Mouse (Mus musculus): ENCODE data around the gene Gm17428. TPM values are rescaled to one million over a fixed set of nuclear protein-coding genes. Genes with fewer than 3 reads are reported as not detected.

Gene Gm17428
- total RNA-seq, 2 experiments from 2014 or later, result not detected

DNA sequence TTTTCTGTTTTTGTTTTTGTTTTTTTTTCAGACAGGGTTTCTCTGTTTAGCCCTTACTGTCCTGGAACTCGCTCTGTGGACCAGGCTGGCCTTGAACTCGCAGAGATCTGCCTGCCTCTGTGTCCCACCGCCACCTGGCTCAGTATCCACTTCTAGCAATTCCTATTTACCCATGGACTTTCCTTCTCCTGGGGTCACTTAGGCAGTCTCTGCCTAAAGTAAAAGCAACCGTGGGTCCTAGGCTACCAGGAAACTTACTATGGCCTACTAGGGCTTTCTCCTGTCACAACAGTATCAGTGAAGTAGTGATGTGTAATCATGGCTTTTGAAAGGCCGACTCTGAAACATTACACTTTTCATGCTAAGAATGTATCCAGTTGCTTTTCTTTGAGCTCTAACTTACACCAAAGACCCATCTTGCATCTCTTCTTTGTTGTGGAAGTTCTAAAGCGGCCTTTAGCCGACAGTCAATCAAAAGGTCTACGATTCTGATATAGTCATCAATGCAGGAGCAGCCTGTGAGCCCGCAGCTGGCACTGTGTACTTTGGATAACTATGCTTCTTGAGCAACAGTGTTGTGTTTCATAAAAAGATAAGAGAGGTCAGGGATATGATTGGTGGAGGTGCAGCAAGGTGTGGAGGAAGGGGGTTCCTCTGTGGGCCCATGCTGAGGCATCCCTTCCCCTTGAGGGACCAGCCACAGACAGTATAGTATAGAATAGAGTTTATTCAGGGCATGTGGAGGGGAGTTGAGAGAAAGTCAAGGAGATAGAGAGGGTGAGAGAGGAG lies 30.6 kb downstream of the Gm17428 start:
- no peak for ATAC-seq (replicated peaks; ENCODE audit: poor library complexity)

DNA sequence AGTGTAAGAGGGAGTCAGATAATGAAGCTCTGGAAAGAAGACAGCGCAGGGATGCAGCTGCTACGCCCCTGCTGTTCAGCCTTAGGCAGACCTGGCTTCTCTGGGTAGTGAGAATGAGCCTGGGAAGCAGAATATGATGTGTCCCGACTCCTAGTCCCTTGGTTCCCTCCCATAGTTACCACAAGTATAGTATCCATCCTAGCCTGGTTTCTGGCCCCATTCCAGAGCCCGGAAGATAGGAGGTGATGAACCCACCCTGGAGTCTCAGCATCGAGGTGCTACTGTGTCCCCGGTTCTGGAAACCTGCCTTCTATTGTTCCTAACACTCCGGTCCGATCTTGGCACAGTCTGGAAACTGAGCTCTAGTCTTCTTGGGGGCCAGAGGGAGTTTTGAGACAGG lies 31.7 kb downstream of the Gm17428 start:
- ATAC-seq (replicated peaks; ENCODE audit: poor library complexity), result no peak

DNA sequence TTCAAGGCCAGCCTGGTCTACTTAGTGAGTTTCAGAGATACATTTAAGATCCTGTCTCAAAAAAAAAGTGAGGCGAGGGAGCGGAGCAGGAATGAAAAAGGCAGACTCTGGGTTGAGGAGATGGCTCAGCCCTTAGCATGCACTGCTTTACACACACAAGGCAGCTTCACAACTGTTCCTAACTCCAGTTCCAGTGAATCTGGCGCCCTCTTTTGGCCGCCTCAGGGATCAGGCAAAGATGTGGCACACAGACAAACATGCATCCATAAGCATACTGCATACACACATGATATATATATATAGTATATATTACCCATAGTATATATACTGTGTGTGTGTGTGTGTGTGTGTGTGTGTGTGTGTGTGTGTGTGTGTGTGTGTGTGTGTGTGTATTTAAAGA lies 34.4 kb downstream of the Gm17428 start:
- ATAC-seq (replicated peaks; ENCODE audit: poor library complexity), result no peak

DNA sequence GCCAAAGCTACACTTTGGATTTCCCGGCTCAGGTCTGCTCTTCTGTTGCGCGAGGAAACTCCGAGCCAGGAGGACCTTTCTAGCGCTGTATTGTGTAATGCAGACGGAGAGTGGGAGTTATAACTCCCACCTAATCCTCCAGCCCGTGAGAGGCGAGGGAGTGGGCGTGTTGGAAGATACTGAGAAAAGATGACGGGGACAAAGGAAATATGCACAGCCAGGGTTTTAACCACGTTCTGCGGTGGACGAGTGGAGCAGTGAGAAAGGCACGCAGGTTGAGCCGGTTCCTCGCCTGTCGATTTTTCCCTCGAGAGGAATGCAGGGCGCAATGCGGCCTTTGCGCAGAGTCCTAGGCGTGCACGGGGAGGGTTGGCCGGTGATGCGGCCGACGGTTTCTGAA lies 37.9 kb downstream of the Gm17428 start:
- ATAC-seq (replicated peaks; ENCODE audit: poor library complexity), result peak; percentile 37

DNA sequence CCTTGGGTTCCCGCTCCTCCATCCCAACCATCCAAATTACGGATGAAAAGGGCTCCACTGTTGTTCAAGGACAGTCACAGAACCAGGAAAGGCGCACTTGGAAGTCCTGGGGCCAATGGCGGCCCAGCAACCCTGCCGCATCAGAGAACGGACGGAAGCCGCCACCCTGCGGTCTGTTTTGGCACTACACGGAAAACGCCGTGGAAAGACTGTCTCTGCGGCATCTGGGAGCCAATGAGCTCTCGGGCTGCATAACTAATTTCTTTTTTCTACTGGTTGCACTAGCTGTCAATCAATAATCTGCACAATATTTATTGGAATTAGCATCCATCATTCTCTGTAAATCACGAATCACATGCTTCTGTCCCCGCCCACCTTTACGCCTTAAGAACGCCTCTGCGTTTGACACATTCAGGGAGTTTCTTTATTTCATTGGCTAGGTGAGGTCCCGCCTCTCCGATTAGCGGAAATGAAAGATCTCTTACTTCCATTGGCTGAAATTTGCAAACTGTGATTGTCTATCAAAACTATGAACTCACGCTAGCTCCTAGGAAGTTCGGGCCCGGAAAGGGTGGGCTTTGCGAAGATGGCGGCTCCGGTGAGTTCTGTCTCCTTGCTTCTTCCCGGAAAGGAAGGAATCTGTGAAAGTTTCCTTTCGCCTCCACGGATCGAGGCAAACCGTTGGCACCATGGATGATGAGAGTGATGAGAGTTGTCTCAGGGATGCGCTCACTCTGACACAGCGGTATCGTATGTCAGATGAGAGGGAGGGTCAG lies 38.4 kb downstream of the Gm17428 start, which contains the start of gene Ngdn:
Ngdn (plus strand) TSS at position 464 of the 776 bp plus-strand sequence.
- ATAC-seq (replicated peaks; ENCODE audit: poor library complexity), result peak; percentile 91

DNA sequence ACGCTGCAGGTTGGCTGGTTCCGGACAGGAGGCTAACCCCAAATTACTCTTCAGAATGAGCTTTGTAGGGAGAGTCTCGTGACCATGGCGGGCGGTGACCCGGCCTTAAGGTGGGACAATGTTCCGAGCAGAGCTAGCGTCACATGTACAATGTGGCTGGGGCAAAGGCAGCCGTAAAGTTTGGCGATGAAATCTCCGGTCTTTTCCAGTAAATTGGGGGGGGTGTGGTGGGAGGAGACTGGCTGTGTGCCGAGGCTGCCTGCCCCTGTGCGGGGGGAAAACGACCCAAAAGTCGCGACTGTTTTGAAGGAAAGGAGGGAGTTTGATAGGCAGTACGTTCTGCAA lies 39.0 kb downstream of the Gm17428 start:
- no peak; the same call in 1 of the 2 replicates for ATAC-seq (replicated peaks; ENCODE audit: poor library complexity)

DNA sequence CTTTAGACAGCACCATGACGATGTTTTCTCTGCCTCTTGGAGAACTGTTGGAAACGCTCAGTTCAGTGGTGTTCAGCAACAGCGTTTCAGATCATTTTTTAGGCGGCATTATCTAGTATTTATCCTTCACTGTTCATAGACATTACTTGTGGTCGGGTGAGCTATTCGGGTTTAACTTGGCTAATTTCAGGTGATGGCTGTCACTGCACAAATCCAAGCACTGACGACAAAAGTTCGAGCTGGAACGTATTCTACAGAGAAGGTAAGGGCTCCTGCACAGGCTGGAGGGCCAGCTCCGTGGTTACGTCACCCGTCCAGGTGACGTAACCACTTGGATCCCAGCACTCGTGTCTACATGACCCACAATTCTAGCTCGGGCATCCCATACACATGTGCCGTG lies 40.1 kb downstream of the Gm17428 start:
- no peak for ATAC-seq (replicated peaks; ENCODE audit: poor library complexity)

DNA sequence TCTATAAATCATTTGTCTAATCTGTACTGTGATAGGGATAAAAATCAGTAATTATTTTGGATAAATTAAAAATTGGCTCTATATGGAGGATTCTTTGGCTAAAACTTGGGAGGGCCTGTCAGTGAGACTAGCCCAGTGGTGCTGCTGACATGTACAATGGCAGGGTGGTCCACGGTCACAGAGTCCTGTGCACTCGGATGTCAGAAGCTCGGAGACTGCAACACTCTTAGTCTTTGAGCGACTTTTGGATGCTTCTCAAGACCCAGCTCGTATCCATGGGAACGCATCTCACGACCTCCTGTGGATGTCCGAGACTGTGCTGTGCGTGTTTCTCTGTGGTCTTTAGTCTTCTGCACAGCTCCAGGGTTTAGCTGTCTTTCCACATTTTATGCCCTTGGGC lies 43.7 kb downstream of the Gm17428 start:
- no peak for ATAC-seq (replicated peaks; ENCODE audit: poor library complexity)

DNA sequence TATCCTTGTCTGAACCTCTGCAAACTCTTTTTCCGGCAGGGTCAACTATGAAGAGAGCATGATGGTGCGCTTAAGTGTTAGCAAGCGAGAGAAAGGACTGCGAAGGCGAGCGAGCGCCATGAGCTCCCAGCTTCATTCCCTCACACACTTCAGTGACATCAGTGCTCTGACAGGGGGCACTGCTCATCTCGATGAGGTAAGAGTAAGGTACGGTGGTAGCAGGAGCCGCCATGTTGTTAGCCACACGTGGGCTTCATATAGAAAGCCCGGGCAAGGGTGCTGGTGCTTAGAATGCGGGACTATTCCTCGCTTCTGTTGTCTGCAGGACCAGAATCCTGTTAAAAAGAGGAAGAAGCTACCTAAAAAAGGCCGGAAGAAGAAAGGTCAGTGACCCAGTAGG lies 46.3 kb downstream of the Gm17428 start:
- ATAC-seq (replicated peaks; ENCODE audit: poor library complexity), result no peak

DNA sequence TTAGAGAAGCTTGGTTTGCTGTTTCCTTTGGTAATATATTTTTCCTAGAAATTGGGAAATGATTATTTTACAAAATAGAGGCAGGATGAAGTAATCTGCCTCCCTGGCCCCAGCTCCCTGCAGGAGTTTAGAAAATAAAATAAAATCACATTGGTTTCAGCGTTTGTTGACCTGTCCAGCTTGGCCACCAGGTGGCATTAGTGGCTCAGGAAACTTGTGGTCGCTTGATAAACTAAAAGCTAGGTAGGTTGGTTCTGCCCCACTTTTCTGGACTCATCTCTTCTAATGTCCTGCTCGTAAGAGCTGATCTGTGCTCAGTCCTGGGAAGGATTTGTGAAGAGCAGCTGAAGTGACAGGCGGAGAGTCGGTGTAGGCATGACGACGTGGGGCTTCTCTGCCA lies 47.5 kb downstream of the Gm17428 start:
- ATAC-seq (replicated peaks; ENCODE audit: poor library complexity), result peak; percentile 58; the same call in 1 of the 2 replicates

DNA sequence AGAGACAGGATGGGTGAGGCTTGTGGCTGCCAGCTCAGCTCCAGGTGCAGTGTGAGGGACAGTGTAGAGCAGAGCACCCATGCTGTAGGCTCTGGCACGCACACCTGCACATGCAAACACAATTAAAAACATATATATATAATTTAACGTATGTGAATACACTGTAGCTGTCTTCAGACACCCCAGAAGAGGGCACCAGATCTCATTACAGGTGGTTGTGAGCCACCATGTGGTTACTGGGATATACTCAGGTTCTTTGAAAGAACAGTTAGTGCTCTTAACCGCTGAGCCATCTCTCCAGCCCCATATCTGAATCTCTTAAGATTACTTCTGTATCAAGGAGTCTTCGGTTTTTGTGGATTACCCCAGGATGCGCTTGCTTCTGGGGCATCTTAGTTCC lies 48.8 kb downstream of the Gm17428 start:
- no peak for ATAC-seq (replicated peaks; ENCODE audit: poor library complexity)

Other genes starting within 250 kb of the Gm17428 start
- 4.7 and 7.7 TPM in 2 replicates for gene Slc7a8, start 195.0 kb upstream of the Gm17428 start, total RNA-seq (2015)
- 1.4 and 2.0 TPM in 2 replicates for gene Slc7a8, start 195.0 kb upstream of the Gm17428 start, total RNA-seq (2017)
- gene Rnf212b, start 162.8 kb upstream of the Gm17428 start, total RNA-seq (2015), result not detected in 2 replicates
- not detected in 2 replicates for gene Rnf212b, start 162.8 kb upstream of the Gm17428 start, total RNA-seq (2017)
- gene Homez, start 106.0 kb upstream of the Gm17428 start, total RNA-seq (2015), result 9.6 and 20.5 TPM in 2 replicates
- 10.0 and 15.0 TPM in 2 replicates for gene Homez, start 106.0 kb upstream of the Gm17428 start, total RNA-seq (2017)
- gene Ppp1r3e, start 99.4 kb upstream of the Gm17428 start, total RNA-seq (2015), result 19.0 and 26.3 TPM in 2 replicates
- gene Ppp1r3e, start 99.4 kb upstream of the Gm17428 start, total RNA-seq (2017), result 2.8 and 5.0 TPM in 2 replicates
- 3.5 and 4.0 TPM in 2 replicates for gene Bcl2l2, start 93.6 kb upstream of the Gm17428 start, total RNA-seq (2015)
- 7.2 and 9.5 TPM in 2 replicates for gene Bcl2l2, start 93.6 kb upstream of the Gm17428 start, total RNA-seq (2017)
- gene Gm20521, start 93.5 kb upstream of the Gm17428 start, total RNA-seq (2015), result not detected in 2 replicates
- 0.30 and 1.5 TPM in 2 replicates for gene Gm20521, start 93.5 kb upstream of the Gm17428 start, total RNA-seq (2017)
- 103 and 113 TPM in 2 replicates for gene Pabpn1, start 84.4 kb upstream of the Gm17428 start, total RNA-seq (2015)
- 320 and 416 TPM in 2 replicates for gene Pabpn1, start 84.4 kb upstream of the Gm17428 start, total RNA-seq (2017)
- gene Slc22a17, start 63.8 kb upstream of the Gm17428 start, total RNA-seq (2015), result 1.3 and 3.0 TPM in 2 replicates
- 1.3 and 1.4 TPM in 2 replicates for gene Slc22a17, start 63.8 kb upstream of the Gm17428 start, total RNA-seq (2017)
- not detected in 2 replicates for gene Efs, start 50.8 kb upstream of the Gm17428 start, total RNA-seq (2015)
- not detected in 2 replicates for gene Efs, start 50.8 kb upstream of the Gm17428 start, total RNA-seq (2017)
- not detected in 2 replicates for gene Il25, start 44.2 kb upstream of the Gm17428 start, total RNA-seq (2015)
- gene Il25, start 44.2 kb upstream of the Gm17428 start, total RNA-seq (2017), result not detected in 2 replicates
- not detected in 2 replicates for gene Cmtm5, start 40.7 kb upstream of the Gm17428 start, total RNA-seq (2015)
- not detected in 2 replicates for gene Cmtm5, start 40.7 kb upstream of the Gm17428 start, total RNA-seq (2017)
- not detected in 2 replicates for gene Myh6, start 10.0 kb upstream of the Gm17428 start, total RNA-seq (2015)
- gene Myh6, start 10.0 kb upstream of the Gm17428 start, total RNA-seq (2017), result not detected in 2 replicates
- not detected in 2 replicates for gene Myh7, start 17.7 kb downstream of the Gm17428 start, total RNA-seq (2015)
- not detected in 2 replicates for gene Myh7, start 17.7 kb downstream of the Gm17428 start, total RNA-seq (2017)
- 57.0 and 72.1 TPM in 2 replicates for gene Ngdn, start 38.5 kb downstream of the Gm17428 start, total RNA-seq (2015)
- gene Ngdn, start 38.5 kb downstream of the Gm17428 start, total RNA-seq (2017), result 58.4 and 63.3 TPM in 2 replicates
- gene Zfhx2, start 115.4 kb downstream of the Gm17428 start, total RNA-seq (2015), result 2.5 and 3.1 TPM in 2 replicates
- 0.75 and 1.1 TPM in 2 replicates for gene Zfhx2, start 115.4 kb downstream of the Gm17428 start, total RNA-seq (2017)
- 7.3 and 7.7 TPM in 2 replicates for gene Thtpa, start 117.9 kb downstream of the Gm17428 start, total RNA-seq (2015)
- gene Thtpa, start 117.9 kb downstream of the Gm17428 start, total RNA-seq (2017), result 10.9 and 11.5 TPM in 2 replicates
- 31.3 and 52.7 TPM in 2 replicates for gene Ap1g2, start 129.7 kb downstream of the Gm17428 start, total RNA-seq (2015)
- 17.4 and 18.3 TPM in 2 replicates for gene Ap1g2, start 129.7 kb downstream of the Gm17428 start, total RNA-seq (2017)
- gene Jph4, start 140.0 kb downstream of the Gm17428 start, total RNA-seq (2015), result not detected in 2 replicates
- gene Jph4, start 140.0 kb downstream of the Gm17428 start, total RNA-seq (2017), result not detected in 2 replicates
- not detected in 2 replicates for gene Dhrs2, start 245.1 kb downstream of the Gm17428 start, total RNA-seq (2015)
- not detected in 2 replicates for gene Dhrs2, start 245.1 kb downstream of the Gm17428 start, total RNA-seq (2017)